Mouse (Mus musculus) c-Kit-positive CD71-positive TER-119-positive erythroid progenitor cells, embryonic 14.5 days (primary cell): ENCODE measurements around the gene Rtn2.

Experiments used
- DNase-seq: peaks from one replicate; pipeline ENCODE4 v3.0.0-alpha.2; 2013; ENCODE audit warnings: low spot score

The Rtn2 gene

GRCm38 (mm10) chr7:19344938-19345471, 62.6 kb downstream of the Rtn2 start:
- peak; percentile 98 for DNase-seq
